Mouse (Mus musculus): ENCODE measurements at regions not wholly inside any gene's neighbourhood (a gene's known extent, or its start where the extent isn't known, plus 50 kb on each side); places are given as distances from the start of the nearest gene placed in this dataset.

- Histone ChIP-seq H3K4me2 (ENCODE audit: low read depth) (no peak overlapping the region), H3K9me3 (ENCODE audit: low read length) (no peaks in the 10 kb centered on the region), H3K9ac (no peak overlapping the region), H3K4me1 (ENCODE audit: insufficient read depth) (0 out of 2 replicates have a peak, but pooled peaks cover 5% of the 10 kb centered on the region), H3K27me3 (ENCODE audit: insufficient read depth, low read length) (peaks cover 77% of the 10 kb centered on the region), H3K36me3 (ENCODE audit: insufficient read depth) (no peaks in the 10 kb centered on the region), H3K4me3 (ENCODE audit: low read depth, low read length) (no peak overlapping the region), H3K27ac (ENCODE audit: low read depth, low read length) (no peak overlapping the region)
- no peak for TF ChIP-seq CTCF (IDR thresholded peaks at IDR 0.05; ENCODE audit: low read depth)
- 41% methylated on average over 12 of the region's 12 CpGs for whole genome bisulfite sequencing
- ATAC-seq (no peak), DNase-seq (no peak)
Measured at GRCm38 (mm10) chr5:37898041-37898615, 73.7 kb upstream of the Msx1 start.

GRCm38 (mm10) chr5:37897501-37897900 lies 73.1 kb upstream of the Msx1 start:
- ATAC-seq (no peak), DNase-seq (no peak)
- no peaks in the 10 kb centered on the region for H3K36me3 ChIP-seq (ENCODE audit: insufficient read depth)
- H3K4me3 ChIP-seq (ENCODE audit: low read depth, low read length): no peak overlapping the region
- H3K9ac ChIP-seq: no peak overlapping the region
- 0 out of 2 replicates have a peak, but pooled peaks cover 5% of the 10 kb centered on the region for H3K4me1 ChIP-seq (ENCODE audit: insufficient read depth)
- WGBS: 32% methylated on average over 6 of the region's 6 CpGs
- no peak overlapping the region for H3K27ac ChIP-seq (ENCODE audit: low read depth, low read length)
- peaks cover 77% of the 10 kb centered on the region for H3K27me3 ChIP-seq (ENCODE audit: insufficient read depth, low read length)
- no peaks in the 10 kb centered on the region for H3K9me3 ChIP-seq (ENCODE audit: low read length)
- TF ChIP-seq CTCF (IDR thresholded peaks at IDR 0.05; ENCODE audit: low read depth): no peak
- H3K4me2 ChIP-seq (ENCODE audit: low read depth): no peak overlapping the region

- H3K4me2 ChIP-seq (ENCODE audit: low read depth): no peak overlapping the region
- H3K4me3 ChIP-seq (ENCODE audit: low read depth, low read length): no peak overlapping the region
- H3K9me3 ChIP-seq (ENCODE audit: low read length): no peaks in the 10 kb centered on the region
- H3K9ac ChIP-seq: no peak overlapping the region
- no peak overlapping the region for H3K27ac ChIP-seq (ENCODE audit: low read depth, low read length)
- H3K4me1 ChIP-seq (ENCODE audit: insufficient read depth): 0 out of 2 replicates have a peak, but pooled peaks cover 5% of the 10 kb centered on the region
- H3K36me3 ChIP-seq (ENCODE audit: insufficient read depth): no peaks in the 10 kb centered on the region
- WGBS: 3% methylated on average over 19 of the region's 19 CpGs
- DNase-seq: peak; percentile 59
- TF ChIP-seq CTCF (IDR thresholded peaks at IDR 0.05; ENCODE audit: low read depth): peak; percentile 36; the same call in 1 of the 2 replicates
- peaks cover 77% of the 10 kb centered on the region for H3K27me3 ChIP-seq (ENCODE audit: insufficient read depth, low read length)
- ATAC-seq: peak; percentile 73
Measured at GRCm38 (mm10) chr5:37895441-37896336, 71.3 kb upstream of the Msx1 start.

- 0 out of 2 replicates have a peak, but pooled peaks have one; percentile 2 for ATAC-seq
- peak; percentile 19 for DNase-seq
- peak overlapping the region; percentile 24 for H3K4me3 ChIP-seq (ENCODE audit: low read depth, low read length)
- no peak overlapping the region for H3K27ac ChIP-seq (ENCODE audit: low read depth, low read length)
- no peaks in the 10 kb centered on the region for H3K9me3 ChIP-seq (ENCODE audit: low read length)
- 4% methylated on average over 36 of the region's 36 CpGs for WGBS
- H3K4me2 ChIP-seq (ENCODE audit: low read depth): peak overlapping the region; percentile 41
- 0 out of 2 replicates have a peak, but pooled peaks cover 5% of the 10 kb centered on the region for H3K4me1 ChIP-seq (ENCODE audit: insufficient read depth)
- no peak for TF ChIP-seq CTCF (IDR thresholded peaks at IDR 0.05; ENCODE audit: low read depth)
- no peaks in the 10 kb centered on the region for H3K36me3 ChIP-seq (ENCODE audit: insufficient read depth)
- peaks cover 75% of the 10 kb centered on the region for H3K27me3 ChIP-seq (ENCODE audit: insufficient read depth, low read length)
- H3K9ac ChIP-seq: peak overlapping the region; percentile 10; the same call in 1 of the 2 replicates
Measured at GRCm38 (mm10) chr5:37893639-37894550, 69.5 kb upstream of the Msx1 start.

- H3K27ac ChIP-seq (ENCODE audit: low read depth, low read length): no peak overlapping the region
- 0 out of 2 replicates have a peak, but pooled peaks cover 5% of the 10 kb centered on the region for H3K4me1 ChIP-seq (ENCODE audit: insufficient read depth)
- no peak overlapping the region for H3K4me3 ChIP-seq (ENCODE audit: low read depth, low read length)
- ATAC-seq: no peak
- no peak for TF ChIP-seq CTCF (IDR thresholded peaks at IDR 0.05; ENCODE audit: low read depth)
- no peak overlapping the region for H3K9ac ChIP-seq
- H3K4me2 ChIP-seq (ENCODE audit: low read depth): no peak overlapping the region
- H3K36me3 ChIP-seq (ENCODE audit: insufficient read depth): no peaks in the 10 kb centered on the region
- no peaks in the 10 kb centered on the region for H3K9me3 ChIP-seq (ENCODE audit: low read length)
- peaks cover 65% of the 10 kb centered on the region for H3K27me3 ChIP-seq (ENCODE audit: insufficient read depth, low read length)
- WGBS: 64% methylated on average over 11 of the region's 11 CpGs
- no peak for DNase-seq
Measured at GRCm38 (mm10) chr5:37890641-37891040, 66.3 kb upstream of the Msx1 start.

- DNase-seq (no peak), ATAC-seq (no peak)
- Histone ChIP-seq H3K9ac (no peak overlapping the region), H3K4me3 (ENCODE audit: low read depth, low read length) (no peak overlapping the region), H3K27me3 (ENCODE audit: insufficient read depth, low read length) (no peaks in the 10 kb centered on the region), H3K36me3 (ENCODE audit: insufficient read depth) (no peaks in the 10 kb centered on the region), H3K4me2 (ENCODE audit: low read depth) (no peak overlapping the region), H3K27ac (ENCODE audit: low read depth, low read length) (no peak overlapping the region), H3K4me1 (ENCODE audit: insufficient read depth) (no peaks in the 10 kb centered on the region), H3K9me3 (ENCODE audit: low read length) (no peaks in the 10 kb centered on the region)
- TF ChIP-seq CTCF (IDR thresholded peaks at IDR 0.05; ENCODE audit: low read depth): no peak
- WGBS: 55% methylated on average over 2 of the region's 2 CpGs
Measured at GRCm38 (mm10) chr5:37879668-37880380, 55.4 kb upstream of the Msx1 start.
